Comparison of ENCODE assay signal across 2 mouse cellular contexts in genomic region chr16:31372316-31372715, GRCm38 (mm10). TPM values are rescaled to one million over a fixed set of nuclear protein-coding genes. Genes with fewer than 3 reads are reported as not detected.
"Had no signal": no experiment of that assay in that cellular context is flagged by ENCODE, and none has a peak within 500 bp of the region (broad histone marks: within the 10 kb centered on the region; RNA-seq: fewer than 3 reads in every experiment).

No protein-coding gene starts in this region.

RNA-seq across cellular contexts. Expression of gene Apod, which starts 57.7 kb away (rescaled TPM):
- polyA plus RNA-seq: erythroblast, embryonic 14.5 days; heart, embryonic 10.5 days had no signal
